Mouse (Mus musculus): Measurements from ENCODE around the gene Slc16a4. TPM values are rescaled to one million over a fixed set of nuclear protein-coding genes. Genes with fewer than 3 reads are reported as not detected.
A peak's percentile ranks its signal among the peaks of the same experiment; 100 is the strongest.

Slc16a4 gene
- 2.2 and 2.6 TPM in 2 replicates for polyA plus RNA-seq (2014; fragmentation: Nextera tagmentation; extraction: Ambion mirVana)

DNA sequence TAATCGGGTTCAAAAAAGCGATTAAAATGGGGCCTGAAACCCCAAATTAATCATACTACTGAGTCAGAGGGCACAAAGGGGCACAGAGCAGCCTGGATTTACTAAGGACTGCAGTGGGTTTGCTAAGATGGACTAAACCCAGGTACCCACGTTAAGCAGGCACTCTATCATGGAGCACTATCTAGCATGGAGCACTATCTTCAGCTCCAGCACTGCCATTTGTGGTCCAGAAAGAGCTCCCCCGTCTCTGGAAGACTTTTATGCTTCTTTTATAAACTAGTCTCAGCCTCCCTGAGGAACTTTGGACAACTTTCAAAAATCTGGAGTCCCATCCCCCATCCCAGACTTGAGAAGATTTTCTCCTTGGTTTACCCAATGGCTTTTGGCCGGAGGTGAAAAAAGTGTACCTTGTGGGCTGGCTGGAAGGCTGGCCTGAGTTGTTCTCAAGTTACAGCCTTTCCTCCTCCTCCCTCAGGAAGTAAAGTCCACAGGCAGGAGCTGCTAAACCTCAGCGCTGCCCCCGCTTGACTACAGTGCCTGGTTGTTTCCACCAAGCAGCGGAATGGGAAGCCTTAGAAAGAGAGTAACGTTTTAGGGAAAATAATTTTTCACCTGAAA lies at the start of gene Slc16a4:
Gene Slc16a4, plus strand, starts transcription at position 467 of the 618 bp plus-strand sequence.
- ATAC-seq: no peak
- H3K36me3 ChIP-seq (ENCODE audit: control insufficient read depth, insufficient read depth, low read length): 0 out of 2 replicates have a peak, but pooled peaks cover 4% of the 10 kb centered on the region
- H3K4me3 ChIP-seq (ENCODE audit: low read depth, low read length): no peak within 1 kb of the TSS

DNA sequence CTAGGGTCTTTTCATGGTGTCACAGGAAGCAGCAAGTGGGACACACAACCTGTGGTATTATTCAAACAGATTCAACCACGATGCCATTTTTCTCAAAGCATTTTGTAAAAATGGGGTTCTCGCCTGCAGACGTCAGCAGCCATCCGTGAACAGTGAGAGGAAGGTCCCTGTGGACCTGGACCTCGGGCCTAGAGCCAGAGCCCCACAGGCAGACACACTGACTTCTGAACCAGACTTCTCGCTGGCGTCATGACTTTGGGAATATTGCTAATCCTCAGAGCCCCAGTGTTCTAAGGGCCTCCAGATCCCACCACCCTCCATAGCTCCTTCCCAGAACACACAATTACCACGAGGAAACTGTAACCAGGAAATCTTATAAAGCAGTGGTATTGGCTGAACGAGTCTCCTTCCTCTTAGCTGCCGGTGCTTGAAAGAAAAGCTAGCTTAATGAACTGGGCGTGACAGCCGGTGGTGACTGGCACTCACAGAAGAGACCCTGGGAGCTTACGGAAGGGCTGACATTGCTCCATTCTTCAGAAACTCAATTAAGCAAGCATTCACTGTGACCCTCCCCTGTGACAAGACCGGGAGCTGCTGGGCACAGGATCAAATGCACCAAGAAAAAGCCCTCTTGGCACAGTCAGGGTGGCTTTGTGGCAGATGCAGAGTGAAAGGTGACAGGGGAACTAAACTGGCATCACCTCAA lies 49.5 kb upstream of the Slc16a4 start:
- 11% methylated on average over 14 of the region's 14 CpGs for WGBS
- DNase-seq (ENCODE audit: low spot score) (peak; percentile 74), ATAC-seq (peak; percentile 73)
- Histone ChIP-seq H3K9me3 (replicated peaks; ENCODE audit: control insufficient read depth, low read length) (no peaks in the 10 kb centered on the region), H3K4me2 (ENCODE audit: low read length) (peak overlapping the region; percentile 23; the same call in 1 of the 2 replicates), H3K4me1 (ENCODE audit: control insufficient read depth, insufficient read depth, low read length) (peaks cover 10% of the 10 kb centered on the region), H3K4me3 (ENCODE audit: low read depth, low read length) (no peak overlapping the region), H3K9ac (ENCODE audit: low read length) (peak overlapping the region; percentile 21; the same call in 1 of the 2 replicates), H3K36me3 (ENCODE audit: control insufficient read depth, insufficient read depth, low read length) (no peaks in the 10 kb centered on the region), H3K27ac (ENCODE audit: low read depth, low read length) (no peak overlapping the region), H3K27me3 (replicated peaks; ENCODE audit: control insufficient read depth, insufficient read depth, low read length) (no peaks in the 10 kb centered on the region)

More for the DNA sequence above, at the start of gene Slc16a4:
- WGBS: 28% methylated on average over 9 of the region's 9 CpGs
- H3K27ac ChIP-seq (ENCODE audit: low read depth, low read length): no peak within 1 kb of the TSS
- no peaks in the 10 kb centered on the region for H3K4me1 ChIP-seq (ENCODE audit: control insufficient read depth, insufficient read depth, low read length)
- peak; percentile 17 for DNase-seq (ENCODE audit: low spot score)
- no peaks in the 10 kb centered on the region for H3K9me3 ChIP-seq (replicated peaks; ENCODE audit: control insufficient read depth, low read length)
- no peak within 1 kb of the TSS for H3K9ac ChIP-seq (ENCODE audit: low read length)
- no peaks in the 10 kb centered on the region for H3K27me3 ChIP-seq (replicated peaks; ENCODE audit: control insufficient read depth, insufficient read depth, low read length)
- no peak within 1 kb of the TSS for H3K4me2 ChIP-seq (ENCODE audit: low read length)

DNA sequence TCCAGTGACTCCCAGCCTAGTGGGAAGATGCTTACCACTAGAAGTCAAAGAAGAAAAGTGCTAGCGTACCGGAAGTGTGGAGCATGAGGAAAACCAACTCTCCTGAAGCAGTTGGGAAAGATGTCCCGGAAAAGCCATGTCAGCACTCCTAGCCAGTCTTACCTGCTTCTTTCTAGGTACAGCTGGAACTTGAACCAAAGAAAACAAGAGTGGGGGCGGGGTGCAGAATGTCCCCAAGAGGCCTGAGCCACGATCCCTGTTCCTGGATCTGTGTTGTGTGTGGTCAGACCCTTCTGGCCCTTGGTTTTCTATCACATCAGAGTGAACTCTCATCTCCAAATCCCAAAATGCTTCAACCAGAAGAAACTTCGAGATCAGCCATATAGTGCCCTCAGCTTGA lies 44.2 kb upstream of the Slc16a4 start:
- no peak overlapping the region for H3K4me3 ChIP-seq (ENCODE audit: low read depth, low read length)
- H3K9me3 ChIP-seq (replicated peaks; ENCODE audit: control insufficient read depth, low read length): no peaks in the 10 kb centered on the region
- no peak overlapping the region for H3K4me2 ChIP-seq (ENCODE audit: low read length)
- H3K4me1 ChIP-seq (ENCODE audit: control insufficient read depth, insufficient read depth, low read length): peaks cover under 1% of the 10 kb centered on the region
- ATAC-seq (no peak), DNase-seq (ENCODE audit: low spot score) (no peak)
- H3K9ac ChIP-seq (ENCODE audit: low read length): no peak overlapping the region
- no peaks in the 10 kb centered on the region for H3K36me3 ChIP-seq (ENCODE audit: control insufficient read depth, insufficient read depth, low read length)
- H3K27ac ChIP-seq (ENCODE audit: low read depth, low read length): no peak overlapping the region
- 73% methylated on average over 6 of the region's 6 CpGs for WGBS
- no peaks in the 10 kb centered on the region for H3K27me3 ChIP-seq (replicated peaks; ENCODE audit: control insufficient read depth, insufficient read depth, low read length)

DNA sequence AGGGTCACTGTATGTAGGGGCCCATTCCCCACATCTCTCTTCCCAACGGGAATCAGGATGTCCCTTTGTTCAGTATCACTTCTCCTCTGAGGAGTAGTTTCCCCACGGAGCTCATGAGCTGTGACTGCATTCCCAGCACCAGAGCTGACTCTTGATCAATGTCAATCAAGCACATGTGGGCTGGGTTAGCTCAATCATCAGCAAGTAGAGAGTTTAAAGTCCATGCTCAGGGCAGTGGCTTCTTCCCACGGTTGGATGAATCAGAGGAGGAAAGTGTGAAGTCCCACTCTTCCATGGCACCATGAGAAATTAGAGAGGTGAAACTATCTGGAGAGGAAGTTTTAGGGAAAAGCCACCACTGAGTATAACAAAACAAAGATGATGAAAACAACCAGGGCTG lies 42.0 kb upstream of the Slc16a4 start:
- Histone ChIP-seq H3K27me3 (replicated peaks; ENCODE audit: control insufficient read depth, insufficient read depth, low read length) (no peaks in the 10 kb centered on the region), H3K36me3 (ENCODE audit: control insufficient read depth, insufficient read depth, low read length) (no peaks in the 10 kb centered on the region), H3K4me3 (ENCODE audit: low read depth, low read length) (no peak overlapping the region), H3K27ac (ENCODE audit: low read depth, low read length) (no peak overlapping the region), H3K4me2 (ENCODE audit: low read length) (no peak overlapping the region), H3K9ac (ENCODE audit: low read length) (no peak overlapping the region), H3K9me3 (replicated peaks; ENCODE audit: control insufficient read depth, low read length) (no peaks in the 10 kb centered on the region), H3K4me1 (ENCODE audit: control insufficient read depth, insufficient read depth, low read length) (no peaks in the 10 kb centered on the region)
- no peak for ATAC-seq
- no peak for DNase-seq (ENCODE audit: low spot score)
- WGBS: 69% methylated on average over 3 of the region's 3 CpGs

DNA sequence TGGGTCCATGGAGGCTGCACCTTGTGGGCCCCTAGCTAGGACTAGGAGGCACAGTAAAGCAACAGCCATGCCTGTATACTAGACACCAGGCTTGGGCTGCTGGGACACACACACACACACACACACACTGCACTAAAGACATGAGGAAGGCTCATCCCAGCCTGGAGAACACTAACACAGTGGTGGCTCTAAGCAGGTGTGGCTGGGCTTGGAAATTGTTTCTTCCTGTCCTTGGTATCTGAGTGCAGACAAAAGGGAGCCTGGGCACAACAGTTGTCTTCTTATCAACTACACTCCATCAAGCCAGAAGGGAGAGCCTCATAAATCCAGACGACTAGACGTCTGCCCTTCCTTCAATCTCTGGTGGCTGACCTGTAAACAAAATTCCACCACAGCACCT lies 40.7 kb upstream of the Slc16a4 start:
- no peaks in the 10 kb centered on the region for H3K4me1 ChIP-seq (ENCODE audit: control insufficient read depth, insufficient read depth, low read length)
- H3K9me3 ChIP-seq (replicated peaks; ENCODE audit: control insufficient read depth, low read length): no peaks in the 10 kb centered on the region
- ATAC-seq: no peak
- no peak overlapping the region for H3K4me3 ChIP-seq (ENCODE audit: low read depth, low read length)
- no peak overlapping the region for H3K27ac ChIP-seq (ENCODE audit: low read depth, low read length)
- H3K27me3 ChIP-seq (replicated peaks; ENCODE audit: control insufficient read depth, insufficient read depth, low read length): no peaks in the 10 kb centered on the region
- DNase-seq (ENCODE audit: low spot score): no peak
- H3K9ac ChIP-seq (ENCODE audit: low read length): no peak overlapping the region
- 88% methylated on average over 2 of the region's 2 CpGs for WGBS
- no peaks in the 10 kb centered on the region for H3K36me3 ChIP-seq (ENCODE audit: control insufficient read depth, insufficient read depth, low read length)
- no peak overlapping the region for H3K4me2 ChIP-seq (ENCODE audit: low read length)

DNA sequence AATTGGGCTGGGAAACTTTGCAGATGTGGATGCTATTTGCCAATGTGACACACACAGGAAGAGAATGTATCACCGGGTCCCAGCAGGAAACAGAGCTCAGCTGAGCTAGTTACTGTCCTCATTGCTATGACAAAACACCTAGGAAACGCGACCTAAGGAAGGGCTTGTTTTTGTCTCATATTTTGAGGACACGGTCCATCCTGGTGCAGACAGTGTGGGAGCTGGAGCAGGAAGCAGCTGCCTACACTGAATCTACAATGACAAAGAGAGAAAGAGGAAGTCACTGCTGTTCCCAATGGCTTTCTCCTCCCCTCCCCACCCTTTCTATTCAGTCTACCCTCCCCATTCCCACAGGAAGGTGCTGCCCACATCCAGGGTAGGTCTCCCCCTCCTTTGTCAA lies 39.0 kb upstream of the Slc16a4 start:
- no peak overlapping the region for H3K4me3 ChIP-seq (ENCODE audit: low read depth, low read length)

DNA sequence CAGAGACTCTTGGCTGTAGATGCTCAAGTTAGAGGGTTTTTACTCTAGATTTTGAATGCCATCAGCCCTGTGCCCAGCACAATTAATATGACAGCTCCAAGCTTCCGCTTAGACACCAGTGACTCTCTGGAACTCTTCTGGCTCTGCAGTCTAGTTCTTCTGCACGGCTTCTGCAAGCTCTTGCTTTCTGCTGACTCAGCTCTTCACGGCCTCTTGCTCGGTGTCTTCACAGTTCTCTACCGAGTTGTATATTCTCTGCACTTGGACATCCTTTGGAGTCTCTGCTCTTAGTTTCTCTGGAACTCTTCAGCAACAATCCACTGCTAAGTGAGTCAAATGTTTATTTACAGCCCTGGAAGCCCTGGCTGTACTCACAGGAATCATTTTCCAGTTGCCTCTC lies 37.1 kb upstream of the Slc16a4 start:
- Histone ChIP-seq H3K27ac (ENCODE audit: low read depth, low read length) (no peak overlapping the region), H3K9me3 (replicated peaks; ENCODE audit: control insufficient read depth, low read length) (no peaks in the 10 kb centered on the region), H3K36me3 (ENCODE audit: control insufficient read depth, insufficient read depth, low read length) (no peaks in the 10 kb centered on the region), H3K4me3 (ENCODE audit: low read depth, low read length) (no peak overlapping the region), H3K9ac (ENCODE audit: low read length) (no peak overlapping the region), H3K27me3 (replicated peaks; ENCODE audit: control insufficient read depth, insufficient read depth, low read length) (no peaks in the 10 kb centered on the region), H3K4me2 (ENCODE audit: low read length) (no peak overlapping the region), H3K4me1 (ENCODE audit: control insufficient read depth, insufficient read depth, low read length) (no peaks in the 10 kb centered on the region)
- 82% methylated on average over 5 of the region's 5 CpGs for WGBS
- ATAC-seq (no peak), DNase-seq (ENCODE audit: low spot score) (no peak)

More for the DNA sequence above, 39.0 kb upstream of the Slc16a4 start:
- DNase-seq (ENCODE audit: low spot score): no peak
- Histone ChIP-seq H3K9me3 (replicated peaks; ENCODE audit: control insufficient read depth, low read length) (no peaks in the 10 kb centered on the region), H3K4me1 (ENCODE audit: control insufficient read depth, insufficient read depth, low read length) (no peaks in the 10 kb centered on the region), H3K36me3 (ENCODE audit: control insufficient read depth, insufficient read depth, low read length) (no peaks in the 10 kb centered on the region), H3K27ac (ENCODE audit: low read depth, low read length) (no peak overlapping the region), H3K27me3 (replicated peaks; ENCODE audit: control insufficient read depth, insufficient read depth, low read length) (no peaks in the 10 kb centered on the region), H3K4me2 (ENCODE audit: low read length) (no peak overlapping the region), H3K9ac (ENCODE audit: low read length) (no peak overlapping the region)
- no peak for ATAC-seq
- 75% methylated on average over 4 of the region's 4 CpGs for WGBS

DNA sequence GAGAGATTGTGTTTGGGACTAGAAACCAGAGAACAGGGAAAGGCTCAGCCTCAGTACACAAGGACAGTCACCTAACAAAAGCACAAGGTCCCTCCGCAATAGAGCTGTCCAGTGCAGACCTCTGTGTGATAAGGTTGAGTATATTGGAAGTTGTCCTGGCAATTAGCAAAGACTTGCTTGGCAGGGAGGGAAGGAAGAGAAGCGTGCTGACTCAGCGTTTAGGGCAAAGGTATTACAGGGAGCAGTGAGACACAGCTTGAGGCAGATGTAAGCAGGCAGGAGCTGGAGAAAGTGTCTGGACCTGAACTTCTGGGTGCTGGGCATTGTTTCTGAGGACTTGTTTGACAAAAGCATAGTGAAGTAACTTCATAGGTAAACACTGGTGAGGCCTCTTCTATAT lies 35.0 kb upstream of the Slc16a4 start:
- Histone ChIP-seq H3K27me3 (replicated peaks; ENCODE audit: control insufficient read depth, insufficient read depth, low read length) (no peaks in the 10 kb centered on the region), H3K9ac (ENCODE audit: low read length) (no peak overlapping the region), H3K4me3 (ENCODE audit: low read depth, low read length) (no peak overlapping the region), H3K36me3 (ENCODE audit: control insufficient read depth, insufficient read depth, low read length) (no peaks in the 10 kb centered on the region), H3K27ac (ENCODE audit: low read depth, low read length) (no peak overlapping the region), H3K4me1 (ENCODE audit: control insufficient read depth, insufficient read depth, low read length) (peaks cover 3% of the 10 kb centered on the region; the same call in 1 of the 2 replicates), H3K9me3 (replicated peaks; ENCODE audit: control insufficient read depth, low read length) (no peaks in the 10 kb centered on the region), H3K4me2 (ENCODE audit: low read length) (no peak overlapping the region)
- 88% methylated on average over 3 of the region's 3 CpGs for WGBS
- ATAC-seq (no peak), DNase-seq (ENCODE audit: low spot score) (no peak)

DNA sequence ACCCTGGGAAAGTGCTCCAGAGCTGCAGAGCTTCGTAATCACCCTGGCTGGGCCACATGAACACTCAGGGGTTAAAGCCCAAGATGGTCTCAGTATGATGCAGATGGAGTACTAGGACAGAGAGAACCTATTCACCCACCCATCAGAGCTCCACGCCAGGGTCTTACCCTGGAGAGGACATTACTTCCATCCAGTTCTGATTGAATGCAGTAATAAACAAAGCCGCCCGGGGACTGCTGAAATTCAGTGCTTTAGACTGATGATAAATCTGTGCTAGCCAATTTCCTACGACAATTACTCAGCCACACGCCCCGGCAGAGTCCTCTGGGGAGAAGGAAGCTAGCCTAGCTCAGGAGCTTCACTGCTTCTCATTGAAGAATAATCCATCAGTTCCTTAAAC lies 34.3 kb upstream of the Slc16a4 start:
- no peaks in the 10 kb centered on the region for H3K36me3 ChIP-seq (ENCODE audit: control insufficient read depth, insufficient read depth, low read length)
- H3K4me2 ChIP-seq (ENCODE audit: low read length): no peak overlapping the region
- 81% methylated on average over 7 of the region's 7 CpGs for WGBS
- ATAC-seq: no peak
- no peak for DNase-seq (ENCODE audit: low spot score)
- H3K9ac ChIP-seq (ENCODE audit: low read length): no peak overlapping the region
- no peak overlapping the region for H3K4me3 ChIP-seq (ENCODE audit: low read depth, low read length)
- no peak overlapping the region for H3K27ac ChIP-seq (ENCODE audit: low read depth, low read length)
- no peaks in the 10 kb centered on the region for H3K9me3 ChIP-seq (replicated peaks; ENCODE audit: control insufficient read depth, low read length)
- H3K4me1 ChIP-seq (ENCODE audit: control insufficient read depth, insufficient read depth, low read length): peaks cover 8% of the 10 kb centered on the region; the same call in 1 of the 2 replicates
- H3K27me3 ChIP-seq (replicated peaks; ENCODE audit: control insufficient read depth, insufficient read depth, low read length): no peaks in the 10 kb centered on the region
